Mouse (Mus musculus): Measurements from ENCODE around the gene Cox7b2. TPM values are rescaled to one million over a fixed set of nuclear protein-coding genes. Genes with fewer than 3 reads are reported as not detected.

The Cox7b2 gene
- polyA plus RNA-seq, 1 experiment = not detected

DNA sequence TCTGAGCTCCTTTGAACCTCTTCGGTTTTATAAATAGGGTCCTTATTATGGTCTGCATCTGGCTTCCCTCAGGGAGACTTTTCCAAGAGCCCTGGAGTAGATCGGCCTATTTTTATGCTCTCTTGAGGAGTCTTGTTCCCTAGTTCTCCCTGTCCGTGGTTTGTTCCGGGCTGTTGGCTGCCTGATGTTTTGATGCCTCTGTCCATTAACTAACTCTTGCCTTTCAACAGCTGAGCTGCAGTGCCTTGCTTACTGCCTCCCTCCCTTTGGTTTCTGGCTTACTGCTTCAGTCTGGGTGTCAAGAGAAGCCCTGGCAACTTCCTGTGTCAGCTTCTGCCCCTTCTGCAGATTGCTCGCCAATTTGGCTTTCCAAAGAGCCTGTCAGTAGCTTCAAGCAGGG, 52.4 kb downstream of the Cox7b2 start:
- WGBS = 64% methylated on average over 5 of the region's 5 CpGs
- no peaks in the 10 kb centered on the region for H3K4me1 ChIP-seq (replicated peaks; ENCODE audit: control insufficient read depth, insufficient read depth, low read length)
- no peak overlapping the region for H3K4me3 ChIP-seq (ENCODE audit: control insufficient read depth, insufficient read depth, low read length)
- H3K27me3 ChIP-seq (ENCODE audit: control insufficient read depth, insufficient read depth, low read length) = no peaks in the 10 kb centered on the region
- no peak for DNase-seq
- no peak for TF ChIP-seq CTCF (IDR thresholded peaks at IDR 0.05; ENCODE audit: borderline replicate concordance, control insufficient read depth, extremely low read depth, insufficient read depth, low read length, poor library complexity)
- no peak for TF ChIP-seq POLR2A (IDR thresholded peaks at IDR 0.05; ENCODE audit: control insufficient read depth, extremely low read depth, insufficient read depth, low read length, poor library complexity)
- no peak overlapping the region for H3K27ac ChIP-seq (ENCODE audit: control insufficient read depth, insufficient read depth, low read length)
- H3K36me3 ChIP-seq (ENCODE audit: control insufficient read depth, insufficient read depth, low read length) = no peaks in the 10 kb centered on the region

GRCm38 (mm10) chr5:71456957-71457356, 91.0 kb downstream of the Cox7b2 start:
- Histone ChIP-seq H3K36me3 (ENCODE audit: control insufficient read depth, insufficient read depth, low read length) (no peaks in the 10 kb centered on the region), H3K4me1 (replicated peaks; ENCODE audit: control insufficient read depth, insufficient read depth, low read length) (no peaks in the 10 kb centered on the region), H3K27me3 (ENCODE audit: control insufficient read depth, insufficient read depth, low read length) (no peaks in the 10 kb centered on the region), H3K4me3 (ENCODE audit: control insufficient read depth, insufficient read depth, low read length) (no peak overlapping the region), H3K27ac (ENCODE audit: control insufficient read depth, insufficient read depth, low read length) (no peak overlapping the region)
- 68% methylated on average over 3 of the region's 3 CpGs for WGBS
- no peak for DNase-seq
- TF ChIP-seq POLR2A (IDR thresholded peaks at IDR 0.05; ENCODE audit: control insufficient read depth, extremely low read depth, insufficient read depth, low read length, poor library complexity) (no peak), CTCF (IDR thresholded peaks at IDR 0.05; ENCODE audit: borderline replicate concordance, control insufficient read depth, extremely low read depth, insufficient read depth, low read length, poor library complexity) (no peak)

- WGBS = 93% methylated on average over 6 of the region's 6 CpGs
- H3K4me3 ChIP-seq (ENCODE audit: control insufficient read depth, insufficient read depth, low read length) = no peak overlapping the region
- TF ChIP-seq POLR2A (IDR thresholded peaks at IDR 0.05; ENCODE audit: control insufficient read depth, extremely low read depth, insufficient read depth, low read length, poor library complexity) (no peak), CTCF (IDR thresholded peaks at IDR 0.05; ENCODE audit: borderline replicate concordance, control insufficient read depth, extremely low read depth, insufficient read depth, low read length, poor library complexity) (no peak)
- H3K27me3 ChIP-seq (ENCODE audit: control insufficient read depth, insufficient read depth, low read length) = no peaks in the 10 kb centered on the region
- H3K27ac ChIP-seq (ENCODE audit: control insufficient read depth, insufficient read depth, low read length) = no peak overlapping the region
- no peaks in the 10 kb centered on the region for H3K36me3 ChIP-seq (ENCODE audit: control insufficient read depth, insufficient read depth, low read length)
- no peak for DNase-seq
- no peaks in the 10 kb centered on the region for H3K4me1 ChIP-seq (replicated peaks; ENCODE audit: control insufficient read depth, insufficient read depth, low read length)
These were observed 107.8 kb downstream of the Cox7b2 start for GRCm38 (mm10) chr5:71440174-71440573.

Other genes starting within 250 kb of the Cox7b2 start
- gene Gabrb1, start 109.9 kb upstream of the Cox7b2 start, polyA plus RNA-seq (2012; rRNA removed) = not detected in 2 replicates
- not detected in 2 replicates for gene Gabra4, start 110.1 kb upstream of the Cox7b2 start, polyA plus RNA-seq (2012; rRNA removed)

Measured in thymus, adult 2 months (tissue).